Mouse (Mus musculus): ENCODE data around the gene Pcdh11x.
"Not testable (repeated sequence)": the region's sequence is repeated elsewhere in the genome, so short reads cannot be mapped to it uniquely, and the experiment has no call there.

The Pcdh11x gene

GRCm38 (mm10) chrX:120290011-120290899 is at the start of gene Pcdh11x:
Gene Pcdh11x (plus strand): TSS chrX:120290259.
- no peak for DNase-seq (ENCODE audit: low read depth, low spot score)

- no peak for DNase-seq (ENCODE audit: low read depth, low spot score)
These were observed 30.0 kb upstream of the Pcdh11x start for GRCm38 (mm10) chrX:120260089-120260488.

GRCm38 (mm10) chrX:120285522-120285921 is 4.5 kb upstream of the Pcdh11x start:
- DNase-seq (ENCODE audit: low read depth, low spot score) = peak; percentile 50

GRCm38 (mm10) chrX:120287502-120287901 is 2.6 kb upstream of the Pcdh11x start:
- DNase-seq (ENCODE audit: low read depth, low spot score) = no peak

- no peak for DNase-seq (ENCODE audit: low read depth, low spot score)
These were observed 831 bp downstream of the Pcdh11x start for GRCm38 (mm10) chrX:120290900-120291280.

- DNase-seq (ENCODE audit: low read depth, low spot score) = no peak
These were observed 1.6 kb downstream of the Pcdh11x start for GRCm38 (mm10) chrX:120291696-120292095.

- DNase-seq (ENCODE audit: low read depth, low spot score) = no peak
These were observed 3.0 kb downstream of the Pcdh11x start for GRCm38 (mm10) chrX:120292832-120293750.

GRCm38 (mm10) chrX:120301469-120302175 is 11.6 kb downstream of the Pcdh11x start:
- peak; percentile 23 for DNase-seq (ENCODE audit: low read depth, low spot score)

- not testable (repeated sequence) for DNase-seq (ENCODE audit: low read depth, low spot score)
These were observed 22.9 kb downstream of the Pcdh11x start, which contains the start of gene H2afb3 for GRCm38 (mm10) chrX:120312995-120313394. Gene H2afb3 (minus strand): TSS chrX:120313095.

GRCm38 (mm10) chrX:120466225-120466624 is 176.2 kb downstream of the Pcdh11x start:
- DNase-seq (ENCODE audit: low read depth, low spot score) = no peak

- no peak for DNase-seq (ENCODE audit: low read depth, low spot score)
These were observed 196.4 kb downstream of the Pcdh11x start for GRCm38 (mm10) chrX:120486428-120486827.

GRCm38 (mm10) chrX:120524986-120525385 is 234.9 kb downstream of the Pcdh11x start:
- no peak for DNase-seq (ENCODE audit: low read depth, low spot score)

- no peak for DNase-seq (ENCODE audit: low read depth, low spot score)
These were observed 309.2 kb downstream of the Pcdh11x start for GRCm38 (mm10) chrX:120599309-120599708.

GRCm38 (mm10) chrX:120618460-120618859 is 328.4 kb downstream of the Pcdh11x start:
- DNase-seq (ENCODE audit: low read depth, low spot score) = peak; percentile 2

GRCm38 (mm10) chrX:120670236-120670635 is 380.2 kb downstream of the Pcdh11x start:
- DNase-seq (ENCODE audit: low read depth, low spot score) = not testable (repeated sequence)

- DNase-seq (ENCODE audit: low read depth, low spot score) = no peak
These were observed 444.1 kb downstream of the Pcdh11x start for GRCm38 (mm10) chrX:120734144-120734543.

GRCm38 (mm10) chrX:120735792-120736191 is 445.7 kb downstream of the Pcdh11x start:
- no peak for DNase-seq (ENCODE audit: low read depth, low spot score)

- DNase-seq (ENCODE audit: low read depth, low spot score) = no peak
These were observed 654.5 kb downstream of the Pcdh11x start for GRCm38 (mm10) chrX:120944556-120944955.

All from A20 (cell line).